Mouse (Mus musculus) liver (tissue): ENCODE results near the gene Kantr.
A peak's percentile ranks its signal among the peaks of the same experiment; 100 is the strongest.
"Not testable (repeated sequence)": the region's sequence is repeated elsewhere in the genome, so short reads cannot be mapped to it uniquely, and the experiment has no call there.

ENCODE experiments used
- DNase-seq: peaks from one replicate; pipeline ENCODE4 v3.0.0-alpha.2; 2020; ENCODE audit warnings: mixed read lengths

Kantr gene

GRCm38 (mm10) chrX:152326996-152327688 lies at the start of gene Kantr:
Gene Kantr (minus strand): TSS chrX:152327495.
- DNase-seq = peak; percentile 83

- peak; percentile 44 for DNase-seq
These were observed 41.3 kb upstream of the Kantr start, which contains the start of gene Gpr173 for GRCm38 (mm10) chrX:152368397-152369273. Gene Gpr173 (minus strand): TSS chrX:152368704.

GRCm38 (mm10) chrX:152368054-152368396 lies 40.7 kb upstream of the Kantr start:
- no peak for DNase-seq

GRCm38 (mm10) chrX:152366418-152366817 lies 39.1 kb upstream of the Kantr start:
- DNase-seq = no peak

- peak; percentile 13 for DNase-seq
These were observed 25.4 kb upstream of the Kantr start for GRCm38 (mm10) chrX:152352553-152353153.

DNA sequence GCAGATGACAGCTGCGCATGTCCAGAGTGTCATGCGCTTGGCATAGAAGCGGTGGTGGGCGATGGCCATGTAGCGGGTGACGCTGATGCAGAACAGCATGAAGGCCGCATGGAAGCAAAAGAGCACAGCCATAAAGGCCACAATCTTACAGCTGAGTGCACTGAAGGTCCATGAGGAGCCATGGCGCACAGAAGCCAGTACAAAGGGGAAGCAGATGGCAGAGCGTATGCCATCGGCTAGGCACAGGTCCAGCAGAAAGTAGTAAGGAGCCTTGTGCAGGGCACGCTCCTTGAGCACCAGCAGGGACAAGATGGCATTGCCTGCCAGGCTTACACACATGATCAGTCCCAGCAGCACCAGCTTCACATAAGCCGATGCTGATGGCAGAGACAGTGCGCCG lies 19.7 kb upstream of the Kantr start:
- DNase-seq = no peak

DNA sequence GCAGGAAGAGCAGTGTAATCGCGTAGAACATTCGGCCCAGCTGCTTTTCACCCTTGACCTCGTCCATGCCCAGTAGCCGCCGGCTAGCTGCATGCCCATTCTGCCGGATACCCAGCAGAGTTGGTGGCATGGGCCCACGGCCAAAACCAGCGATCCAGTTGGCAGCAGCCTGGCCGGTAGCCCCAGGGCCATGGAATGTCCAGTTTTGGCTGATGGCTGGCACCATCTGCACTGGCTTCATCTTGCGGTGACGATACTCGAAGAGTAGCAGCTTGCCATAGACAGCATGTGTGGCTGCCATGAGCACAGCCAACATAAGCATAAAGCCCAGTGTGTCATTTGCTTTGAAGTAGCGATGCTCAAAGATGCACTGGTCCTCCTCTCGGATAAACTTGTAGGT lies 19.3 kb upstream of the Kantr start:
- DNase-seq = no peak

DNA sequence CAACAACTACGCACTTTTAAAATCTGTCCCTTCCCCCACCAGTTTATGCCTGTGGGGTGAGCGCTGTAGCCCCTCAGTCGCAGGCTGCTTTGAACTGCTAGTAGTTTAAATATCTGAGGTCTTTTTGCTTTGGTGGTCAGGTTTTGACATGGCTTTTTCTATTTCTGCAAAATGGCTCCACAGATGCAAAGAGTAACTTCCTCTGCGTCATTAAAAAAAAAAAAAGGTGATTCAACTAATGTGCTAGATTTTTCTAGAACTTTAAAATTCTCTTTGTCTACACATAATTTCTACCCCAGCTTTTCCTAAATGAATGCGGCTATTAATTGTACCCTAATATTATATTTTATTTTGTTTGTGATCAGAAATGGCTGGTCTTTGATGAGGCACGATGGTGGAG lies 15.6 kb upstream of the Kantr start:
- no peak for DNase-seq

DNA sequence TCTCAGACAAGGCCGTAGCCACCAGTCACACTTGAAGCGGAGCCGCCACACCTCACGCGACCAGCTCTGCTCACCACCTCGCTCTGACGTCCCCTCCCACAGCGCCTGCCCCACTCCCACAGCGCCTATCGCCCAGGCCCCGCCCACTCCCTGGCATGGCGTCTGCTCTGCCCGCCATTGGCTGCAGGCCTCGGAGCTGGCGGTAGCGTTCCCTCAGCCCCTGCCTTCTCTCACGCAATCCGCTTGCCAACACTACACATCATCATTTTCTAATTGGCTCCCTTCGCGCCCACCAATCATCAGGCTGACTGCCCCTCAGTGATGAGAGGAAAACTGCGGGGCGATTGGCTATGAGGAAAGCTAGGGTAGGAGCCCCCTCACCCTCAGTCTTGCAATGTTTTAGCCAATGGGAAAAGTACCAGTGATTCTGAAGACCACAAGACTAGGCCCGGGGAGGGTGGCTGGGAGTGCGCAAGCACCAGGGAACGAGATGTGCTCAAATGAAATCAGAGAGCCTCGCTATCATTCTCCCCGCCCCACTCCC lies 15.1 kb upstream of the Kantr start, which contains the start of gene Tspyl2:
Tspyl2 (minus strand) TSS at position 68 of the 544 bp plus-strand sequence.
- peak; percentile 93 for DNase-seq

DNA sequence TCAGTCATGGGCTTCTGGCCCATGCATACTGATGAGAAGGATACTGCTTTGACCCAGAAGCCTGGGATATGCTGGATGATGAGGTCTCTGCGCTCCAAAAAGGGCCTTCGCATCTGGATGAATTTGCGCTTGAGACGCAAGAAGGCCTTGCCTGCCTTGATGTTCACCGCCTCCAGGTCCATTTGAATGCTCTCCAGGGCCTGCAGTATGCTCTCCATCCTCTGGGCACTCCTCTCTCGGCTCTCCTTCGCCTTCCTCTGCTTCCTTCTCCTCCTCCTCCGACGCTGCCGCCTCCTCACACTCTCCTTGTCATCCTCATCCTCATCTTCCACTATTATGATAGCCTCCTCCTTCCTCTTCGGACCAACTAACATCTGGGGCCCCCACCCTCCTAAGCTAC lies 14.2 kb upstream of the Kantr start:
- DNase-seq = no peak

DNA sequence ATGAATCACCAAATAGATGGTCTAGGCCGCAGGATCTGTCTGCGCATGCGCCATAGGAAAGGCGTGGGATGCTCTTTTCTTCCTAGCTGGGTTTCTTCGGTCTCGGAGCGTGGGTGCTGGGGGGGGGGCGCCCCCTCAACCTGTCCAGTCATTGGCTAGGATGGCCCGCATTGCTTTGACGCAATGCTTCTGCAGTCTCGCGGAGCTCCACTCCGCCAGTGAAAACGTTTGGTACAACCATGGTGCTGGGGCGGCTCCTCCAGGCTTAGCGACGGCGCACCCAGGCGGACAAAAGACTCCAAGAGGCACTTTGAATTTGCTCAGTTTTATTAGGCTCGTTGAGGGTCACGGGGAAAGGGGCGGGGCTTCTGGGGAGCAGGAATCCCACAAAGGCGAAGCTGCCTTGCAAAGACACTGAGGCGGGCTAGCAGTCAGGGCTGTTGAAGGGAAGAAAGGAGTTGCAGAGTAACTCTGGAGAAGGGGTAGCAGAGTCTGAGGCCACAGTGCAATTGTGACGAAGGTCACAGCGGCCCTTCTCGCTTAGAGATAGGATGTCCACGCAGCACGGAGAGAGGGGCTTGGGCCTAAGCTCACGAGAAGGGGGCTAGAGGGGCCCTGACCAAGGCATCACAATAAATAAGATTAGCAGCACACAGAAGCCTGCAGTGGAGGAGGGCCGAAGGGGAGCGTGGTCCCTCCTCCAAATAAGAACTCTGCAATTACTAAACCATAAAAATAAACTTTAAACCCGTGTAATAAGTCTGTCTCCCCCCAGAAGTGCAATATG lies 9.4 kb upstream of the Kantr start:
- peak; percentile 84 for DNase-seq

GRCm38 (mm10) chrX:152336123-152336522 lies 8.8 kb upstream of the Kantr start:
- not testable (repeated sequence) for DNase-seq

DNA sequence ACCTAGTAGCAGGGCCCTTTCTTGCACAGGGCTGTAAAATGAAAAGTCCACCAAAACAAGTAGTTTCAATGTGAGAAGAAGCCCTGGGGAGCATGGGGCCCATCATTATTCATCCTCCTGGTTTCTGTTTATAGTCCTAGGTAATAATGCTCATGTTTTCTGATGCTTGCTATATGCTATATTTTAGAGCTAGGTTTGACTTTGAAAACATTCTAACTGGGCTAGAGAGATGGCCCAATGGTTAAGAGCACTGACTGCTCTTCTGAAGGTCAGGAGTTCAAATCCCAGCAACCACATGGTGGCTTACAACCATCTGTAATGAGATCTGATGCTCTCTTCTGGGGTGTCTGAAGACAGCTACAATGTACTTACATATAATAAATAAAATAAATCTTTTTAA lies 2.1 kb upstream of the Kantr start:
- DNase-seq = not testable (repeated sequence)

- DNase-seq = no peak
These were observed 376 bp upstream of the Kantr start for GRCm38 (mm10) chrX:152327689-152328052.

GRCm38 (mm10) chrX:152323584-152323983 lies 3.7 kb downstream of the Kantr start:
- peak; percentile 42 for DNase-seq

- no peak for DNase-seq
These were observed 4.5 kb downstream of the Kantr start for GRCm38 (mm10) chrX:152322776-152323175.

- DNase-seq = no peak
These were observed 6.8 kb downstream of the Kantr start for GRCm38 (mm10) chrX:152320535-152320934.

DNA sequence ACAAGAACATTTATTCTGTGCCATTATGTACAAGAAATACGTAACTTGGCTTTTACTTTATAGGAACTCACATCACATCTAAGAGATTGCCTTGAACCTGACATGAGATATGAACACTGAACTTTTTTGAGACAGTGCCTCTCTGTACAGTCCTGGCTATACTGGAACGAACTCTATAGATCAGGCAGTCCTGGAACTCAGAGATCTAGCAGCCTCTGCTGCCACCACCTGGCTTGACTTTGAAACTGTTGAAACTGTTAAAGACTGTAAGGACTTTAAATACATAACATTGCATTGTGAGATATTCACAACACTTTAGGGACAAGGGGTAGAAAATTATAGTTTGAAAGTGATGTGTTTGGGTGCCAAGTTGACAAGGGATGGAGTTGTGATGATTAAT lies 19.4 kb downstream of the Kantr start:
- peak; percentile 76 for DNase-seq

DNA sequence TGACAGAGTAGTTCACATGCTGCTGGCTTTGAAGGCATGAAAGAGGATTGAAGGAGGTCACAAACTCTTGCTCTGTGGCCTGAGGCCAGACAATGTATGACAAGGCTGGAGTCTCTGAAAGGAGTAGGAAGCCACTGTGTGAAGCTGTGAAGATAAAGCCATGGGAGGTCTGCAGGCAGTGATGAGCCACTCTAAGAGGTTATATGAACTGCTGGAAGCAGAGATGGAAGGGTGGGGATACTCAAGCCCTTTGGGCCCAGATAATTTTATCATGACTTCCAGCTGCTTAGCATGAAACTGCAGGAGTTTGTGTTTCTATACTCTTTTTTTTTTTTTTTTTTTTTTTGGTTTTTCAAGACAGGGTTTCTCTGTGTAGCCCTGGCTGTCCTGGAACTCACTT lies 19.9 kb downstream of the Kantr start:
- DNase-seq = peak; percentile 72

DNA sequence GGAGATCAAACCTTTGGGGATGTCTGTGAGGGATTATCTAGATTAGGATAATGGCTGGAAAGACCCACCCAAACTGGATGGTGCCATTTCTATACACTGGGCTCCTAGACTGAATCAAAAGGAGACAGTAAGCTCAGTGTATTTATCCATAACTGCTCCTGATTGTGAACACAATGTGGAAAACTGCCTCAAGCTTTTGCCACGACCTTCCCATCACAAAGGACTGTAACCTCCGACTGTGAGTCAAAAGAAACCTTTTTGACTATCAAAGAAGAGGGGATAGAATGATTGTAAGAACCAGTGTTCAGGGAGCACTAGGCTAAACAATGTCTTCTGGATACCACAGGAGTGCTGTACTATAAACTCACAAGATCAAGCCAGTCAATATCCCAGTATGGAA lies 21.1 kb downstream of the Kantr start:
- no peak for DNase-seq

DNA sequence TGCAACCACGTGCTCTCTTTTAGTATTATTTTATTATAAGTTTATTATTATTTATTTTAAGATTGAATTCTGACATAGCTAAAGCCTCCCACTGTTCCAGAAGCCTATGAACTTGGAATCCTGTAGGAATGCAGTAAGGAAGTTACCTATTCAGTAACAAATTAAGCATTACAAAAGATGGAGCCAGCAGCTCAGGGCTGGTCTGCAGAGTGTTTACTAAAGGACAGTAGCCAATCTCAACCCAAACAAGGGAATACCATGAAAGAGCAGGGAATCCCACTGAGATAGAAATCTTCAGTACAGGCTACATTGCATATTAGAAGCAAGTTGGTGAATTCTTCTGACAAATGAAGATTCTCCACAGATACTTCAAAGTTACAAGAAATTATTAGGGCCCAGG lies 40.3 kb downstream of the Kantr start:
- DNase-seq = not testable (repeated sequence)

GRCm38 (mm10) chrX:152284746-152285145 lies 42.5 kb downstream of the Kantr start:
- no peak for DNase-seq

GRCm38 (mm10) chrX:152279384-152279783 lies 47.9 kb downstream of the Kantr start:
- no peak for DNase-seq
